Mouse (Mus musculus) G1E (cell line): ENCODE results near the gene Cfap69. TPM values are rescaled to one million over a fixed set of nuclear protein-coding genes. Genes with fewer than 3 reads are reported as not detected.

Experiments used
- ATAC-seq: 2 replicates; pipeline ENCODE4 v1.8.0; 2016; ENCODE audit warnings: mild to moderate bottlenecking; ENCODE audit not compliant: insufficient number of reproducible peaks, poor library complexity, low FRiP score, severe bottlenecking; ENCODE audit errors: extremely low read depth
- DNase-seq: peaks from one replicate; pipeline ENCODE4 v3.0.0; 2012; ENCODE audit warnings: low spot score
- H3K27me3 ChIP-seq: 2 replicates; pipeline ENCODE4 v1.6.1; 2012; ENCODE audit warnings: mild to moderate bottlenecking, low read length, inconsistent platforms; ENCODE audit not compliant: insufficient read depth
- H3K36me3 ChIP-seq: replicated peaks from 2 replicates; pipeline ENCODE3; 2012; ENCODE audit warnings: mild to moderate bottlenecking, inconsistent platforms
- H3K4me1 ChIP-seq: 2 replicates; pipeline ENCODE4 v1.6.1; 2012; ENCODE audit warnings: low read depth, low read length, inconsistent platforms, mixed read lengths; ENCODE audit not compliant: insufficient read depth
- H3K4me3 ChIP-seq: 2 replicates; pipeline ENCODE4 v1.5.1; 2012; ENCODE audit warnings: low read depth, mild to moderate bottlenecking, inconsistent platforms, low read length, moderate library complexity, mixed read lengths
- H3K9me3 ChIP-seq: replicated peaks from 2 replicates; pipeline ENCODE4 v1.6.1; 2012; ENCODE audit warnings: inconsistent platforms
- CTCF ChIP-seq: IDR thresholded peaks from 2 replicates; pipeline ENCODE4 v1.5.1; 2012; ENCODE audit warnings: low read depth, low read length, inconsistent platforms, mixed read lengths
- GATA1 ChIP-seq: IDR thresholded peaks from 2 replicates; pipeline ENCODE4 v1.6.1; 2012; ENCODE audit warnings: borderline replicate concordance, low read length, inconsistent platforms, mixed read lengths
- GATA2 ChIP-seq: IDR thresholded peaks from 2 replicates; pipeline ENCODE4 v1.6.1; 2012; ENCODE audit warnings: low read depth, low read length, inconsistent platforms, borderline replicate concordance
- POLR2AphosphoS5 ChIP-seq: IDR thresholded peaks from 2 replicates; pipeline ENCODE4 v1.6.1; 2012; ENCODE audit warnings: low read depth, low read length, inconsistent platforms; ENCODE audit not compliant: insufficient replicate concordance
- TAL1 ChIP-seq: conservative IDR thresholded peaks from 2 replicates; pipeline ENCODE4 v1.6.1; 2012; ENCODE audit warnings: low read depth, low read length, inconsistent platforms, mixed read lengths
- polyA plus RNA-seq: library from polyadenylated mRNA; stranded (reverse); fragments of >175 nt; gene quantifications from 2 replicates; pipeline ENCODE4 v1.2.3, GENCODE M21; 2012
- total RNA-seq, 2 experiments: library from RNA; stranded (forward) in 1 of 2; stranded (reverse) in 1 of 2; fragments of 200-1000 nt in 1 of 2; fragments of >200 nt in 1 of 2; fragmentation: Nextera tagmentation in 1 of 2; gene quantifications; 2 replicates each; pipeline ENCODE4 v1.2.3; 2014 to 2017

The Cfap69 gene
- total and polyA plus RNA-seq, 3 experiments: 1.6 TPM; not detected in 2

GRCm38 (mm10) chr5:5536131-5536530 is 127.9 kb downstream of the Cfap69 start:
- ATAC-seq: no peak
- H3K4me3 ChIP-seq: no peak overlapping the region
- H3K36me3 ChIP-seq: peaks cover 6% of the 10 kb centered on the region
- H3K27me3 ChIP-seq: no peaks in the 10 kb centered on the region
- TF ChIP-seq GATA1: no peak
- TF ChIP-seq POLR2AphosphoS5: no peak
- TF ChIP-seq TAL1: no peak
- TF ChIP-seq CTCF: no peak
- no peak for TF ChIP-seq GATA2
- DNase-seq: no peak
- no peaks in the 10 kb centered on the region for H3K9me3 ChIP-seq
- H3K4me1 ChIP-seq: peaks cover 27% of the 10 kb centered on the region

- Histone ChIP-seq H3K4me1 (peaks cover 6% of the 10 kb centered on the region; the same call in 1 of the 2 replicates), H3K36me3 (peaks cover 6% of the 10 kb centered on the region), H3K4me3 (no peak overlapping the region), H3K27me3 (no peaks in the 10 kb centered on the region), H3K9me3 (no peaks in the 10 kb centered on the region)
- DNase-seq (no peak), ATAC-seq (no peak)
- no peak for TF ChIP-seq POLR2AphosphoS5
- TF ChIP-seq GATA2: no peak
- TF ChIP-seq CTCF: no peak
- TF ChIP-seq TAL1: no peak
- TF ChIP-seq GATA1: no peak
Observed at GRCm38 (mm10) chr5:5533656-5534420, 130.2 kb downstream of the Cfap69 start.

Other genes starting within 250 kb of the Cfap69 start
- not detected in 2 replicates for gene Cdk14, start 243.9 kb downstream of the Cfap69 start, total RNA-seq (2014; fragmentation: Nextera tagmentation)
- 0.98 and 0.99 TPM in 2 replicates for gene Cdk14, start 243.9 kb downstream of the Cfap69 start, total RNA-seq (2017)
- not detected in 2 replicates for gene Cdk14, start 243.9 kb downstream of the Cfap69 start, polyA plus RNA-seq
- gene 1700015F17Rik, start 185.1 kb downstream of the Cfap69 start, total RNA-seq (2014; fragmentation: Nextera tagmentation): not detected in 2 replicates
- gene 1700015F17Rik, start 185.1 kb downstream of the Cfap69 start, total RNA-seq (2017): not detected in 2 replicates
- not detected in 2 replicates for gene 1700015F17Rik, start 185.1 kb downstream of the Cfap69 start, polyA plus RNA-seq
- gene Cldn12, start 149.3 kb downstream of the Cfap69 start, total RNA-seq (2014; fragmentation: Nextera tagmentation): 13.0 and 18.9 TPM in 2 replicates
- 12.9 and 14.7 TPM in 2 replicates for gene Cldn12, start 149.3 kb downstream of the Cfap69 start, total RNA-seq (2017)
- gene Cldn12, start 149.3 kb downstream of the Cfap69 start, polyA plus RNA-seq: 18.5 and 19.4 TPM in 2 replicates
- gene Gtpbp10, start 104.7 kb downstream of the Cfap69 start, total RNA-seq (2014; fragmentation: Nextera tagmentation): 0.38 and 0.73 TPM in 2 replicates
- 2.6 and 2.7 TPM in 2 replicates for gene Gtpbp10, start 104.7 kb downstream of the Cfap69 start, total RNA-seq (2017)
- gene Gtpbp10, start 104.7 kb downstream of the Cfap69 start, polyA plus RNA-seq: 0.15 and 0.17 TPM in 2 replicates
- 1.4 and 5.7 TPM in 2 replicates for gene Gm8773, start 90.4 kb downstream of the Cfap69 start, total RNA-seq (2014; fragmentation: Nextera tagmentation)
- 3.9 and 5.8 TPM in 2 replicates for gene Gm8773, start 90.4 kb downstream of the Cfap69 start, total RNA-seq (2017)
- 0.27 and 0.34 TPM in 2 replicates for gene Gm8773, start 90.4 kb downstream of the Cfap69 start, polyA plus RNA-seq
- not detected in 2 replicates for gene Steap2, start 30.3 kb upstream of the Cfap69 start, total RNA-seq (2014; fragmentation: Nextera tagmentation)
- gene Steap2, start 30.3 kb upstream of the Cfap69 start, total RNA-seq (2017): 0.06 and 0.27 TPM in 2 replicates
- not detected in 2 replicates for gene Steap2, start 30.3 kb upstream of the Cfap69 start, polyA plus RNA-seq
- gene Steap1, start 85.1 kb upstream of the Cfap69 start, total RNA-seq (2014; fragmentation: Nextera tagmentation): not detected in 2 replicates
- gene Steap1, start 85.1 kb upstream of the Cfap69 start, total RNA-seq (2017): not detected in 2 replicates
- not detected in 2 replicates for gene Steap1, start 85.1 kb upstream of the Cfap69 start, polyA plus RNA-seq